Mouse (Mus musculus) ES-Bruce4 (cell line): ENCODE data around the gene Nrxn3. TPM values are rescaled to one million over a fixed set of nuclear protein-coding genes. Genes with fewer than 3 reads are reported as not detected.

Experiments used
- H3K27ac ChIP-seq: 2 replicates; pipeline ENCODE4 v1.5.1; 2012; ENCODE audit warnings: low read length, inconsistent platforms; ENCODE audit not compliant: insufficient read depth
- H3K27me3 ChIP-seq: 2 replicates; pipeline ENCODE4 v1.6.1; 2012; ENCODE audit warnings: mild to moderate bottlenecking, low read length, inconsistent platforms; ENCODE audit not compliant: control insufficient read depth, poor library complexity, insufficient read depth, severe bottlenecking
- H3K36me3 ChIP-seq: 2 replicates; pipeline ENCODE4 v1.6.1; 2012; ENCODE audit warnings: inconsistent platforms, mild to moderate bottlenecking, low read length, moderate library complexity; ENCODE audit not compliant: control insufficient read depth, poor library complexity, insufficient read depth, severe bottlenecking
- H3K4me1 ChIP-seq: one replicate; pipeline ENCODE4 v1.8.1; 2011; ENCODE audit warnings: low read length; ENCODE audit not compliant: control insufficient read depth, insufficient read depth
- H3K4me3 ChIP-seq: 2 replicates; pipeline ENCODE4 v1.5.1; 2011; ENCODE audit warnings: low read depth, mild to moderate bottlenecking, low read length
- H3K9ac ChIP-seq: 2 replicates; pipeline ENCODE4 v1.6.1; 2012; ENCODE audit warnings: low read depth, mild to moderate bottlenecking, inconsistent platforms; ENCODE audit not compliant: poor library complexity, severe bottlenecking
- H3K9me3 ChIP-seq: replicated peaks from 2 replicates; pipeline ENCODE4 v1.6.1; 2012; ENCODE audit warnings: mild to moderate bottlenecking, low read length, inconsistent platforms; ENCODE audit not compliant: control insufficient read depth, poor library complexity, insufficient read depth, severe bottlenecking
- CTCF ChIP-seq: IDR thresholded peaks from one replicate; pipeline ENCODE4 v1.8.1; 2011; ENCODE audit warnings: low read depth, low read length
- EP300 ChIP-seq: IDR thresholded peaks from 2 replicates; pipeline ENCODE4 v1.6.1; 2011; ENCODE audit warnings: low read depth, low read length; ENCODE audit not compliant: insufficient read depth
- POLR2A ChIP-seq: IDR thresholded peaks from one replicate; pipeline ENCODE4 v1.8.1; 2011; ENCODE audit warnings: low read length; ENCODE audit not compliant: insufficient read depth
- polyA plus RNA-seq: library from polyadenylated mRNA; stranded (reverse); fragments of >200 nt; gene quantifications from 2 replicates; pipeline ENCODE4 v1.2.4, GENCODE M21; 2011; ENCODE audit warnings: low read depth; ENCODE audit not compliant: missing spikeins, insufficient read depth, insufficient read length

The Nrxn3 gene
- polyA plus RNA-seq, 1 experiment: not detected

GRCm38 (mm10) chr12:88738616-88739015, 15.9 kb downstream of the Nrxn3 start:
- Histone ChIP-seq H3K27me3 (no peaks in the 10 kb centered on the region), H3K9me3 (no peaks in the 10 kb centered on the region; the same call in 1 of the 2 replicates), H3K36me3 (no peaks in the 10 kb centered on the region), H3K9ac (no peak overlapping the region), H3K4me3 (no peak overlapping the region), H3K27ac (no peak overlapping the region), H3K4me1 (no peaks in the 10 kb centered on the region)
- TF ChIP-seq CTCF: no peak
- no peak for TF ChIP-seq EP300
- TF ChIP-seq POLR2A: no peak

- H3K9me3 ChIP-seq: no peaks in the 10 kb centered on the region; the same call in 1 of the 2 replicates
- no peaks in the 10 kb centered on the region for H3K27me3 ChIP-seq
- H3K9ac ChIP-seq: no peak overlapping the region
- no peak overlapping the region for H3K4me3 ChIP-seq
- H3K36me3 ChIP-seq: no peaks in the 10 kb centered on the region
- no peak overlapping the region for H3K27ac ChIP-seq
- no peaks in the 10 kb centered on the region for H3K4me1 ChIP-seq
- TF ChIP-seq EP300: no peak
- no peak for TF ChIP-seq CTCF
- TF ChIP-seq POLR2A: no peak
These were observed 24.1 kb downstream of the Nrxn3 start for GRCm38 (mm10) chr12:88746788-88747187.

- no peak overlapping the region for H3K9ac ChIP-seq
- H3K27me3 ChIP-seq: no peaks in the 10 kb centered on the region
- no peaks in the 10 kb centered on the region for H3K36me3 ChIP-seq
- TF ChIP-seq CTCF (no peak), POLR2A (no peak), EP300 (no peak)
- H3K4me3 ChIP-seq: no peak overlapping the region
- H3K4me1 ChIP-seq: no peaks in the 10 kb centered on the region
- no peak overlapping the region for H3K27ac ChIP-seq
- no peaks in the 10 kb centered on the region for H3K9me3 ChIP-seq
These were observed 42.1 kb downstream of the Nrxn3 start for GRCm38 (mm10) chr12:88764791-88765190.

- Histone ChIP-seq H3K27me3 (no peaks in the 10 kb centered on the region), H3K9ac (no peak overlapping the region), H3K36me3 (no peaks in the 10 kb centered on the region), H3K4me3 (no peak overlapping the region), H3K4me1 (no peaks in the 10 kb centered on the region), H3K9me3 (no peaks in the 10 kb centered on the region), H3K27ac (no peak overlapping the region)
- TF ChIP-seq EP300: no peak
- TF ChIP-seq CTCF: no peak
- no peak for TF ChIP-seq POLR2A
These were observed 52.0 kb downstream of the Nrxn3 start for GRCm38 (mm10) chr12:88774666-88775065.

GRCm38 (mm10) chr12:88778036-88778435, 55.4 kb downstream of the Nrxn3 start:
- H3K9ac ChIP-seq: no peak overlapping the region
- no peak for TF ChIP-seq EP300
- no peak for TF ChIP-seq POLR2A
- TF ChIP-seq CTCF: no peak
- H3K4me1 ChIP-seq: no peaks in the 10 kb centered on the region
- no peaks in the 10 kb centered on the region for H3K36me3 ChIP-seq
- H3K9me3 ChIP-seq: no peaks in the 10 kb centered on the region
- H3K27me3 ChIP-seq: no peaks in the 10 kb centered on the region
- no peak overlapping the region for H3K4me3 ChIP-seq
- no peak overlapping the region for H3K27ac ChIP-seq

- no peaks in the 10 kb centered on the region for H3K4me1 ChIP-seq
- no peak overlapping the region for H3K9ac ChIP-seq
- H3K36me3 ChIP-seq: no peaks in the 10 kb centered on the region
- H3K27ac ChIP-seq: no peak overlapping the region
- no peak for TF ChIP-seq EP300
- TF ChIP-seq POLR2A: no peak
- TF ChIP-seq CTCF: no peak
- no peaks in the 10 kb centered on the region for H3K9me3 ChIP-seq
- no peaks in the 10 kb centered on the region for H3K27me3 ChIP-seq
- no peak overlapping the region for H3K4me3 ChIP-seq
These were observed 61.8 kb downstream of the Nrxn3 start for GRCm38 (mm10) chr12:88784199-88785147.
